Mouse (Mus musculus) cerebellum, postnatal 36 days (tissue): ENCODE measurements around the gene Mab21l3.

Experiments used
- DNase-seq, 2 experiments: peaks; one replicate each; pipeline ENCODE4 v3.0.0; 2021 to 2022; ENCODE audit warnings: mixed read lengths in 2 of 2

Mab21l3 gene

DNA sequence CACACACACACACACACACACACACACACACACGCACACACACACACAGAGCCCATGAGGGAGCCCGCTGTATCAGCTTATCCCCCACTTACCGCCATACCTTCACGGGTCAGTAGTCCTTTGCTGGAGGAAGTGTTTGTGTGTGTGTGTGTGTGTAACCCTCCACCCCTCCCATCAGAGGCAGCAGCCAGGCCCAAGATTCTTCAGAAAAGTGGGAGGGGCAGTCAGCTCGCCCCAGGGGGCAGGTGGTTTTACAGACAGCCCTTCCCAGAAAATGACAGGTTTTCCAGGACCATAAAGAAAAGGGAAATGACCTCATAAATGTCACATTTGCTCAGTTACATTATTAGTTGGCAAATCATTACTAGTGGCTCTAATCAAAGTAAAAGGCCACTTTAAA lies at the start of gene Mab21l3:
TSS of gene Mab21l3 (minus strand) at position 144 of the 400 bp plus-strand sequence.
- DNase-seq: no peak

DNA sequence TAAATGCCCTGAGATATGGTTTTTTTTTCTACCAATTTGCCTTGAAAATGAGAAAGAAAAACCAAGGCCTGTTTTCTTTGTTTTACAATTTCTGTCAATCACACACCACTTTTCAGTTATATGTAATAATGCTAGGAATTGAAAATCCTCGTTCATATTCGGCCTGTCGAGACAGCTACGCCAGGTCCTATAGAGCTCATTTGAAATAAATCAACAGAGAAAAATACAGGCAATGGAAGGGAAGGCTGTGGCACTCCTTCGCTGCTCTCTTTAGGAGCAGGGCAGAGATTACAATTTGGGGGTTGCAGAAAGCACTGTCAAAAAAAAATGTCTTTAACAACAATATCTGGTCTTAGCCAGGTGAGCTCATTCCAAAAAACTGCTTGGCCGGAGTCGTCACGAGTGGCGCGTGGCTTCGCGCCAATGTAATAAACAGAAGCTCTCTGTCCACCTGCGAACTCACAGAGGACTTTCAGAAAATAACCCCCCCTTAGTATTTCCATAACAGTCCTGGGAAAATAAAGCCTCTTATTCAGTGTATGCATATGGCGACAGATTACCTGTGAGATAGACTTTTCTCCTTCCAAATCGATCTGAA lies 48.7 kb upstream of the Mab21l3 start:
- peak in 1 of 2 experiments; percentile 22 for DNase-seq

DNA sequence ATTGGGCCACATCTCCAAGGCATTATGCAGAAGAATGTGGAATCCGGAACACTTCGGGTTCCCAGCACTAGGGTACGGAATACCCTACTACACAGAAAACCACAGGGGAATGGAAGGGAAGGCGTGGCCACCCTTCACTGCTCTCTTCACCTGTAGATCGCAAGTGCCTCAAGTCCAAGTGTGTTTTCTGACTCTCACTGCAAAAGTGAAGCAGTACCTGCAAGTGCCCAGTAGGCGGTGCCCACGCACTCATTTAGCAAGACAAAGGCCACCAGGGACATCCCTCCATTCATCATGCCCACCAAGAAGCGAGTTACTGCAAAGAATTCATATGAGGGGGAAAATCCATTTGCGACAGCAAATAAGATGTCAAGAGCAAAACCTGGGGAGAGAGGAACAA lies 48.1 kb upstream of the Mab21l3 start:
- DNase-seq: peak; percentile 83 to 85

DNA sequence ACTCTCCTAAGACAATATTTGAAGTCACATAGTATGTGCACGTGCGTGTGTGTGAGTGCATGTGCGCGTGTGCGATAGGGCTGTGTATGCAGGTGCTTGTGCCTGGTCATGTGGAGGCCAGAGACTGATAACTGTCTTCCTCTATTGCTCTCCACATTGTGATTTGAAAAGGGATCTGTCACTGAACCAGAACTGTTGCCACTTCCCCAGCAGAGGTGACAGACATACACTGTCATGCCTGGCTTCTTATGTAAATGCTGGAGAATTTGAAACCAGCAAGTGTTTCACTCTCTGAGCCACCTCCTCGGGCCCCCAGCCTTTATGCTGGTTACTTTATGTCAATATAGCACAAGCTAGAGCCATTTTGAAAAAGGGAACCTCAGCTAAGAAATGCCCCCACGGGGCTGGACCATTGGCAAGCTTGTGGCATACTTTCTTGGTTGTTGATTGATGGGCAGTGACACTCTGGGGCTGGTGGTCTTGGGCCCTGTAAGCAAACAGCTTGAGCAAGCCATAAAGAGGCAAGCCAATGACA lies 46.7 kb upstream of the Mab21l3 start:
- no peak for DNase-seq

DNA sequence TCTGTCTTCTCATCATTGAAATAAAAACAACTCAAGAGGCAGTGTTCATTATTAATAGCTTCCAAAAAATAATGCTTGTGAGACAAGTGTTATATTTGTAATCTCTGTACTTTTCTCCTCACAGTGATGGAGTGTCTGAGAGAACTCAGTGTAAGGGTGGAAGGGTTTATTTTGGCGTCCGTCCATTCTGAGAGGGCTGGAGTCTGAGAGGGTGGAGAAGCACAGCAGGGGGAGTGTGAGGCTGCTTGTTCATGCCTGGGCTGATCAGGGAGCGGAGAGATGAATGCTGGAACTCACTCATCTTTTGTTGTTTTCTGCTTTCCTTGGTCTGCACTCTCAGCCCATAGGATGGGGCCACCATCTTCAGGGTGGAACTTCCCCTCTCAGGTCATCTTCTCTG lies 36.8 kb upstream of the Mab21l3 start:
- peak; percentile 16 to 29 for DNase-seq

DNA sequence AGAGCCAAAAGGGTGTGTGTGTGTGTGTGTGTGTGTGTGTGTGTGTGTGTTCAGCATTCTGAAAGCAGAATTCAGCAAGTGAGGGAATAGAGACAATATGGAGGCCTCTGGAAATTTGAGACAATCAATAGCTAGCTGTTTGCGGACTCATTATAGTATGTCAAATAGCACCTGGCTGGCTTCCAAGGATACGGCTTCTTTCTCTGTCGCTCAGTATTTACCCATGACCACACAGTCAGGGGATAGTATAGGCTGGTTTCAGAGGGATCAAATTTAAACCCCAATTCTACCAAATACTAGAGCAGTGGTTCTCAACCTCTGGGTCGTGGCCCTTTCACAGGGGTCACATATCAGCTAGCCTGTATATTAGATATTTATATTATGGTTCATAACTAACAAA lies 36.3 kb upstream of the Mab21l3 start:
- no peak for DNase-seq

DNA sequence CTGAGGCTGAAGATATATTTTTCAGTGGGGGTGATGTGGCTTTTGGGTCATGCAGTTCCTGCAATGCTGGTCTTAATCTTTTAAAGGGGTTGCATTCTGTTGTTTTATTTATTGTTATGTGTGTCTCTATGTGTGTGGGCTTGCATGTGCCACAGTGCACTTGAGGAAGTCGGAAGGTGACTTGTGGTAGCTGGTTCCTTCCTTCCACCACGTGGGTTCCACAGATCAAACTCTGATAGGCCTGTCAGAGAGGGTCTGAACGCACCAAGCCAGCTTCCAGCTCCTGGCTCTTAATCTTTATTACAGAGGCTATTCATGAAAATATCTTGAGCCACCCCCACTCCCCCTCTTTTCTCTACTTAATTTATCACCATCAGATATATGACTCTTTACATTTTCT lies 35.1 kb upstream of the Mab21l3 start:
- no peak for DNase-seq

DNA sequence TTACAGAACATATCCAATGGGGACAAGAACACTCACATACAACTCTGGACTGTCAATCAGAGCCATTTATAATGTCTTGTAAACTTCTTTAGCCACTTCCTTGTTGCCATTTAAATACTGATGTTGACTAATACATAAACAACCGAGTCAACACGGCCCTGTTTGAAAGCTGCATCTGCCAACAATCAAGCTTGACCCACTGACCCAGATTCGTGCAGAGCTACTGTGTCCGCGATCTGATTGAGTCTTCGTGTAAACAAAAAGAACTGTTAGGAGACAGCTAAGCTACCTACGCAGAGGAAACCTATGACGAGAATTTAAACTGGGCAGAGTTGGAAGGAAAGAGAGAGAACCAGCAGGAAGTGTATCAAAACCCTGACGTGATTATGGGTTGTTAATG lies 33.0 kb upstream of the Mab21l3 start:
- DNase-seq: no peak

DNA sequence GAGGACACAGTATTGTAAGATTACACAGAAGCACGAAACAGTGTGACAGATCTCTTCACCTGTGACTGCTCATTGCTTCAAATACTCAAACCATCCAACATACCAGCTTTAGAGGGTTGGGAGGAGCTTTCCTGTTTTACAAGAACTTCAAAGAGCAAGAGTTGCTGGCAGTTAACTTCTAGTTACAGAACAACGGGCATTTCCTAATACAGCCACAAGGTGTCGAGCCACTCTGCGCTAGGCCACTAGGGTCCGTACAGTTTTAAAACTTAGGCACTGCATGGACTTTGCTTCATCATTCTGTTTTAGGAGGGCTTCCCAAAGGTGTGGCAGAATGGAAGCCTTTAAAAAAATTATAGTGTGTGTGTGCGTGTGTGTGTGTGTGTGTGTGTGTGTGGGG lies 32.1 kb upstream of the Mab21l3 start:
- DNase-seq: no peak

DNA sequence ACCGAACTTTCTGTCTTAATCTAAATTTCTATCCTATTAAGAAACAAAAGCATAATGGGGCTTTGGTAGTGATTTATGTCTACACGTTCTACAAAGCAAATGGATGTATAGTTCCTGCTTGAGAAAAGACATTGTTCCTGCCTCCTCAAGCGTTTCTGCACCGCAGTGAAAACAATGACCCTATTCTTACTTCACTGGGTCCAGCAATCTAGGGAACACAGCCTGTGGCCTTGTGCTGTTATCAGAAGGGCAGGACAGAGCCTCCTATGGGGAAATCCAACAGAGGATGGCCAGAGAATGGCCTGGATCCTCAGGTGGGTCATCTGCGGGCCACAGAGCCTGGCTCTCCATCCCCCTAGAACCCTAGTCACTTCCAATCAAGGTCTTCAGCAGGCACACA lies 29.4 kb upstream of the Mab21l3 start:
- no peak for DNase-seq

DNA sequence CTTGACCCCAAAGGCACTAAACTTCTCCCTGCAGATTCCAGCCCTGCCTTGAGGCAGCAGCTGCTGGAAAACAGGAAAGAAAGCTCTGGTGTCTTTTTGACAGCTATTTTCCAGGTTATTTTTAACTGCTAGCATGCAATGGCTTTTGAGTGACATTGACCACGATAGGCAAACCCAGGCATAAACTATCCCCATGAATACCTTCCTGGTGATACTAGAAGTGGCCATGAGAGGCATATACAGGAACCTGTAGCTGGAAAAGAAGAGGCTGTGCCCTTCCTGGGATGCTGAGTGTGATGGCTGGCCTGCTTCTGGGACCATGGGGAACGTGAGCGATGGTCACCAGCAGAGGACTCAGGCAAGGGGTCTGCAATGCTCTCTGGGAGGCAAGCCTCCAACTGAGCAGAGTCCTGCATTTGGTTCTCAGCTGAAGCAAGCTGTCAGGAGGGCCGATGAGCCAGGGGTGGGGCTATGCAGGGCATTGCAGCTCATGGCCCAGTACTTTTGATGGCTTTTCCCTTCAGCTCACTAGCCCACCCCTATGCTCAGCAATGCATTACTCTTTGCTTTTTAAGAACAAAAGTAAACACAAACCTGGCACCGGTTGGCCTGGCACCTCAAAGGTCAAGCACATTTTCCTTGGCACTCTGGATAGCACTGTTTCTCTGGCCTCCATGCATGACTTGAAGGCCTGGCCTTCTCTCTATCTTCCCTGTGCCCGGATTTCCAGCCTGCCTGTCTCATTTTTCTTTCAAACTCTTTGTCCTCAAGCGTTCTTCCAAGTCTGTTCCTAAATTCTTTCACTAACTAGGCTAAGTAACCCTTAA lies 27.9 kb upstream of the Mab21l3 start:
- DNase-seq: no peak

DNA sequence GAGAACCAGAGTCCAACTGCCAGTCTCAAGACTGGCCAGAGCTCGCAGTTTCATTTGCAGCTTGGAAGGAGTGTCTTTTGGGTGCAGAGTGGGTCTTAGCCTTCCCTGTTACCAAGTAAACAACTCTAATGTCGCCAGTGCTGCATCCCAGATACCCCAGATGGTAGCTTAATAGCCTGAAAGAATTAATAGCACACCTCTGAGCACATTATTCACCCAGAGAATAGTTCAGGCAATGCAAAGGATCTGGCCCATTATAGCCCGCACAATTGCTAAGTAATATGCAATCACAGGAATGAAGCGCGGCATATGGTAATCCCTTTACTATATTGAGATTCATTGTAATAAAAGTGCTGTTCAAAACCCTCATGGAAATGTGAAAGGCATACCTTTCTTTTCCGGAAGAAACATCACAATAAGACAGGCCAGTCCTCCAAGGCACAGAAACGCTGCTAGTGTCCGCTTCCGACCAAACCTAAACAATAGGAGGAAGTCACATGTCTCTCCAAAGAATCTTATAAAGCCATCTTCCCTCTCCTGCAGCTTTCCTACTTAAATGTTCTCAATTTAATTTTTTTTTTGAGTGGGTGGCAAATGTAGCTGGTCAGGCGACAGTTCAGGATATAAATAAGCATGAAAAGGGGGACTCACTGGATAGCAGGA lies 26.6 kb upstream of the Mab21l3 start:
- DNase-seq: no peak

DNA sequence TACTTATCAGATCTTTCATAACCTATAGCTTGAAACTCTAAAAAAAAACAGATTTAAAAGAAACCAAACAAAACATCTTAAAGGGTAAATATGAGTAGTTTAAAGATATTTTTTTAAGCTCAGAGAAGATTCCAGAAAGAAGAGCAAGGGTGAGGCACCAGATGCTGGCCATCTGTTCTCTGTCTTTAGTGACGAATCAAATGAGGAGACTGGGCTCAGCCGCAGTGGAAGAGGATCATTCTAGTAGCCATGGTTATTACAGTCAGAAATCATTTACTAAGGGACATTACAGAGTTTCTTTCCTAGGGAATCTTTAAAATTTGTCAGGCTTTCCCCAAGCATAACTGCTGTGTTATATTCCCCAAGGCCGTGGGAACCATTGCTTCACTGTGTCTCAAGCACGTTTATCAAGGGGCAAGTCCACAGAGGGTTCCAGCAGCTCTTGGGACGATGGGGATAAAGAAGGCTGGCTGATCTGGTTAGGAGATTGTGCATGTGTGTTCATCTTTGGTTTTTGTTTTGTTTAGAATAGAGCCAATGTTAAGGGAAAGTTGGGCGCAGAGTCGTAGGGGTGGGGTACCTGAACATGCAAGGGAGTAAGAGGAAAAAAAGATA lies 24.4 kb upstream of the Mab21l3 start:
- DNase-seq: no peak

DNA sequence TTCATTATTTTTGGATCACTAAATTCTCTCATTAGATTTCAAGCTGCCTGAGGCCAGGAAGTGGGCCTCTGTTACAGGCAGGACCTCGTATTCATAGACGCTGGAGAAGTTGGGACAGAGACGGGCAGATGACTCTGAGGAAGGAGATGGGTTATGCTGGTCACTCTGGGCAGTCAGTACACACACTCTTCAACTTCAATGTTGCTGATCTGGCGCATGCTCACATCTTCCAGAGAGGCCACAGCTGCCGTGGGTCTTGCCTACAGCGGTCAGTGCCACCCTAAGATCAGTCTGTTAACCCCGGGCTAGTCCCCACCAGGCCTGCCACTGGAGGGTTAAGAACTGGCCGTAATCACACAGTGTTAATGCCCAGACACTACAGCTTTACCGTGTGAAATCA lies 23.2 kb upstream of the Mab21l3 start:
- DNase-seq: no peak

DNA sequence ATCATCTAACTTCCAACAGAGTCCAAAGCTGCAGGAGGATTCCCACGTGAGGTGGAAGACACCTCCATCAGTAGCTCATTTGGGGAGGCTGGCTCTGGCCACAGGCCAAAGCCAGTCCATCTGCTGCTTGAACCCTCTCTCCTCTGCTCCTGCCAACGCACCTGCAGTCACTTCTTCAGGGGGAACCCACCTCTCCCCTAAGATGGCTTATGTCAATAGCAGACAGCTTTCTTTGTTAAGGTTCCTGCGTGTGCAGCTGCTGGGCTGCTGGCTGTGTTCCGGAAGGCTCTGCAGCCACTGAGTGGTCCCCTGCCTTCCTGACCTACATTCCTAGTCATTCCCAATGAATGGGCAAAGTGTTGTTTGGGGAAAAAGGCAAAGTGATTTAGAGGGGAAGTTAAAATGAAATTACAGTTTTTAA lies 18.3 kb upstream of the Mab21l3 start:
- peak; percentile 79 to 81 for DNase-seq

DNA sequence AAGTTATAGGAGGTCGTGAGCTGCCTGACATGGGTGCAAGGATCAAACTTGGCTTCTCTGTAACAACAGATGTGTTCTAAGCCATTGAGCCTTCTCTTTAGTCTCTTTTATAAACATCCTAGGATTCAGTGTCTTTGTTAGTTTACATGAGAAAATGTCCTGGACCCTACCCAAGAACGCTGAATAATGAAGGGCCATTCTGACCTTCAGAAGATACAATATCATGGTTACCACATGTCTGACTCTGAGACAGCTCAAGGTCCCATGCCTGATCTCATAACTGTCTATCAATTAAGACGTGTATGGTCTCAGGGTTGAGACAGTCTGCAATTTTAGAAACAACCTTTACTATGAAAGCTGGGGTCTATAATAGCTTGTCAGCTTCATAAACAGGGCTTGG lies 13.1 kb upstream of the Mab21l3 start:
- DNase-seq: no peak

DNA sequence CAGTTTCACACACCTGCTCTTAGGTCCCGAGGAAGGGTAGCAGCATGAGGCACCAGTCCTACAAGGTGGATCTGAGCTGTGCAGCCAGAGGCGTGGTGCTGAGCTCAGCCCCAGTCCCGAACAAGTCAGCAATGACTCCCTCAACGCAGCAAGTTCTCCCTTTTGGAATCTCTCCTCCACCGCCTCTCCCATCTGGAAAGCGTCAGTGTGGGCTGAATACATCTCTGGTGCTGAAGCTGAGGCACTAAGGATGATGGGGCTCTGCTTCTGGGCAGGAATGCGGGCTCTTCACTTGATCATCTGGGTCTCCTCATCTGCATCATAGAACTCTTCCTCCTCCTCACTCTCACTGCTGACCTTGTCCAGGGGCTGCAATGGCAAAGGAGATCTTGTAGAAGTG lies 11.4 kb upstream of the Mab21l3 start:
- no peak for DNase-seq

DNA sequence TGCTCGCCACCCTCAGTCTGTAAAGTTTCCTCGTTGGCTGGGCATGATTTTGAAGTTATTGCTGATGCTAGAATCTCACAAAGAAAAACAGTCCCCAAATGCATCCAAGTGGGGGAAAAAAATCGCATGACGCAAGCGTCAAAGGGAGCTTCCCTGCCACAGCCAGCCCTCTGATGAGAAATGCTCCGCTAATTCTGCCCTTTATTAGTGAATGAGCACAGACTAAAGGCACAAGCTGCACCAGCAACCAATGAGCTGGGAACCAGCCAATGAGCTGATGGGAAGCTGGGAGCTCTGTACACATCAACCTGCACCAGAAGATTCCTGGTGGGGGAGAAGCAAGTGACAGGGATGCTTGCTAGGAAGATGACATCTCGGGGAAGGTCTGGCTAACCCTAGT lies 11.0 kb upstream of the Mab21l3 start:
- no peak for DNase-seq

DNA sequence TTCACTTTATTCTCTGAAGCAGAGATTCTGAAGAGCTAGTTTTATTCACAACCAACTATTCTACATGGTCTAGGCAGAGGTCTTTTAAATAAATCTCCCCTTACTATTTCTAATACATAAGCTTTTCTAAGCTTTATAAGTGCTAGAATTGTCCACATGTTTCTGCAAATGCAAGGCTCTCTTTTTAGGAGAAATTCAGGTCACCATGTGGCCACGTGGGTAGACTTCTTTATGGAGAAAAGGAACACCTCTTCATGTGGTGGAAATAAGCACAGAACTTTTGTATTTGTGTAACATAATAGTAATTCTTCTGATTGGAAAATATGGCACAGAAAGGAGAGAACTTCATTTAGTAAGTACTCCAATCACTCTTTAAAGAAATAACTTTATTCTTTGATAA lies 5.3 kb upstream of the Mab21l3 start:
- DNase-seq: no peak

DNA sequence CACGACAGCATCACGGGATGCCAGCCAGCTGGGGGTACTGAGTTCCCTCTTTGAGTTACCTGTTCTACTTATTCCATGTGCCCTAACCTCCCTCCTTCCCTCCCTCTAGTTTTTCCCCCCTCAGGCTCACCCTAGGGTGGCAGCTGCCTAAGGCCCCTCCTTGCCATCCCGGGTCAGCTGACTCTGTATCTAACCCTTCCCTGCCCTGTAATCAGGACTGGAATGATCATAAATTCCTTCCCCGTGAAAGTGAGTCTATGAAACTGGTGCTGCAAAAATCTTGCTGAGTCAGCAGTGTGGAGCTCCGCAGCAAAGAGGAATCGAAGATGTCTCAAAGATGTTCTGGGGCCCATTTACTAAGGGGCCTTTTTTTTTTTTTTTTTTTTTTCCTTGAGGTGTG lies 2.6 kb upstream of the Mab21l3 start:
- no peak for DNase-seq

DNA sequence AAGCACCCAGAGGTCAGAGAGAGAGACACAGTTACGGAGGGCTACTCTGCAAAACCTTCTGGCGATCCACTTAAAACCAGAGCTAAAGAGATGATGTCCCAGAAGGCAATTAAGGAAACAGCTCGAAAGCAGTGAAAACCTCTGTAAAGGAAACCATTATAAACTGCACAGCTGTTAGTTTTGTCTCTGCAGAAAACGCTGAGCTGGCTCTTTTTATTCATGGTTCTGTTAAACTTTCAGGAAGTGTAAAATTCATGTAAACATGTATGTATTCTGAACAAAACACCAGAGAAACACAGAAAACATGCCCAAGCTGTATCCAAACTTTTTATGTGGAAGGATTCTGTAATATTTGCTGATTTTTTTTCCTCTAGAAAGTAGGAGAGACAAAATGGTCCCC lies 2.7 kb downstream of the Mab21l3 start:
- DNase-seq: no peak

DNA sequence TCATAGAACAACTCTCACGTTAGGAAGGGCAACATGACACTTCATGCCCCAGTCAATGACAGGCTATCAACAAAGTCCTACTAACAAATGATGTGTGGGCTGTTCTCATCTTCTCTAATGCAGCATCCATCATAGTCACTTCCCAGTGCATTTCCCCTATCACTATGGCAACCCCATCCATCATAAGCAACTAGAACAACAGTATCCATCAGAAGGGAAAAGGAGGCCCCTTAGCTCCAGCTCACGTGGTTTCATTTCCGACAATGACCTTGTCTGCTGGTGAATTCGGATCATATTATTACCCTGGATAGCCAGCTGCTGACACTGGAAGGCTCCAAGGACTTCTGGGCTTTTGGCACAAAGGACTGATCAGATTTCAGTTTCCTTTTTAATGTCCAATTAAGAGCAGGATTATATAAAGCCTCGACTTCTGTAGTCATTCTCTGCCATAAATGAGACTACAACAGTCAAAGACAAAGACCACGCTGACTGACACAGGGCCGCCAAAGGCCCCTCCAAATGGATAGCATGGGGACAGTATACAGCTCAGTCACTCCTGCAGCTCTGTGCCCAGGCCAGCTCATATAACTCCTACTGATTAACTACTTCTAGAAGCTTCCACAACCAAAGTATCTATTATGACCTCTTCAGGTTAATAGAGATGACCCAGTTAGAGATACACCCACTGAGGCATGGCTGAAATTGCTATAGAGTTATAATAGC lies 6.2 kb downstream of the Mab21l3 start:
- no peak for DNase-seq

DNA sequence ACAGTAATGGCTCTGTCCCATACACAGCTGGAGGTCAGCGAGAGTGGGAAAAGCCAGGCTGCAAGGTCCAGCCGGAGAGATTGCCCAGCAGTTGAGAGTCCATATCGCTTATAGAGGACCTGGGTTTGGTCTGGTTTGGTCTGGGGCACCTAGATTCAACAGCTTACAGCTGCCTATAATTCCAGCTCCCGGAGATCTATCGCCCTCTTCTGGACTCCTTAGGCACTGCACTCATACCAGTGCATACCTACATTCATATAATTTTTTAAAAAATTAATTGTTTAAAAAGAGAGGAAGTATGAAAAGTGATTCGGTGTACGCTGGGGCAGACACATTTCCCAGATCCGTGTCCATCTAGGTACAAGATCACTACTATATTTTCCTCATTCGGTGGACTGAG lies 9.4 kb downstream of the Mab21l3 start:
- no peak for DNase-seq
